Mouse (Mus musculus): ENCODE measurements around the gene Camk1.

- TF ChIP-seq CTCF (IDR thresholded peaks at IDR 0.05; ENCODE audit: borderline replicate concordance, extremely low read depth, insufficient read depth, insufficient read length) (no peak), POLR2A (IDR thresholded peaks at IDR 0.05; ENCODE audit: borderline replicate concordance, extremely low read depth, insufficient read depth, insufficient read length, poor library complexity, severe bottlenecking) (peak; percentile 51; the same call in 1 of the 2 replicates)
Observed at GRCm38 (mm10) chr6:113306986-113307349, 36.8 kb downstream of the Camk1 start, which contains the start of gene Brpf1.
